Mouse (Mus musculus) urinary bladder, adult 2 months (tissue): ENCODE measurements around the gene Fntb. TPM values are rescaled to one million over a fixed set of nuclear protein-coding genes. Genes with fewer than 3 reads are reported as not detected.

ENCODE experiments used
- DNase-seq: peaks from one replicate; pipeline ENCODE4 v3.0.0; 2022; ENCODE audit warnings: low spot score
- polyA plus RNA-seq: library from polyadenylated mRNA; depleted of rRNA; stranded (reverse); fragments of >200 nt; gene quantifications from 2 replicates; pipeline ENCODE4 v1.2.3, GENCODE M21; 2012

Gene Fntb
- polyA plus RNA-seq, 1 experiment: 19.3 TPM

- no peak for DNase-seq
Observed at GRCm38 (mm10) chr12:76795350-76795749, 30.0 kb downstream of the Fntb start, which contains the start of gene Gpx2. Gene Gpx2 (minus strand): TSS chr12:76795554.

DNA sequence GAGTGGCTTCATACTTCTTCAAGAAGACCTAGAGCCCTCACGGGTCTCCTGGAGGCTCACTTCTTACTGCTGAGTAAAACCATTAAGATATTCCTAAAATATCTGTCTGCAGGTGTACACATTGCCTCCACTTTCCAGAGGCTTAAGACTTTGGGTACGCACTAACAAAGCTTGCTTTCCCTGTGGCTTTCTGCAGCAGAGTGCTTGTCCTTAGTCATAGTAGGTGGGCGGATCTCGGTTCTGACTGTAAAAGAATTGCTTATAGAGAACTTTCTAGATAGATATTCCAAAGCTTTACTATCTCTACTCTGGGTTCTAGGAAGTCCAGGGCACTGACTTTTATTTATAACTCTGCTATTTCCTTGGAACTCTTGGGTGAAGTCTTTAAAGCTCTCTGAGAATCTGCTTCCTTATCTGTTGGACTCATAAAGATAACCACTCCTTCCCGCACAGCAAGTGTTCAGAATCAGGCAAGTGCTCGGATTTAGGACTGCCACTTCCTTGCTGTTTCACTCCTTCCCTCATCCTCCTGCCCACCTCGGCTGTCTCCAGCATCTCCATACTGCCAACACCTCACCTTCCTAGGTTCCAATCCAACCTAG is 31.6 kb downstream of the Fntb start:
- no peak for DNase-seq

GRCm38 (mm10) chr12:76798008-76798720 is 32.8 kb downstream of the Fntb start:
- DNase-seq: no peak

DNA sequence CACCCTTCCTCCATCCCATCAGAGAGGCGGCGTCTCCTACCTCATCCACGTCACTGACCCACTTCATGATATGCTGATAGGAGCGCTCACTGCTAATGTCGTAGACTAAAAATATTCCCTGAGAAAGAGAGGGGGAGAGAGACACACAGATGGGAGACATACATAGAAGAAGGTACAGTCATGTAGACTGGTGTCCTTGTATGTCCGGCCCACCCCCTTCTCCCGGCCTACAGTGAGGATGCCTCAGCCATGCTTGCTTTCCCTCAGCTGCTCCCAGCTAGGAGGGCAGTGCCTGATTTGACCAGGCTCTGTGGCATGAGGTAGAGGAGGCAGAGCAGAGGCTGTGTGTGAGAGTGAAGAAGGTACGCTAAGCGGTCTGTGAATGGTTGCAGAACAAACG is 37.6 kb downstream of the Fntb start:
- DNase-seq: no peak

DNA sequence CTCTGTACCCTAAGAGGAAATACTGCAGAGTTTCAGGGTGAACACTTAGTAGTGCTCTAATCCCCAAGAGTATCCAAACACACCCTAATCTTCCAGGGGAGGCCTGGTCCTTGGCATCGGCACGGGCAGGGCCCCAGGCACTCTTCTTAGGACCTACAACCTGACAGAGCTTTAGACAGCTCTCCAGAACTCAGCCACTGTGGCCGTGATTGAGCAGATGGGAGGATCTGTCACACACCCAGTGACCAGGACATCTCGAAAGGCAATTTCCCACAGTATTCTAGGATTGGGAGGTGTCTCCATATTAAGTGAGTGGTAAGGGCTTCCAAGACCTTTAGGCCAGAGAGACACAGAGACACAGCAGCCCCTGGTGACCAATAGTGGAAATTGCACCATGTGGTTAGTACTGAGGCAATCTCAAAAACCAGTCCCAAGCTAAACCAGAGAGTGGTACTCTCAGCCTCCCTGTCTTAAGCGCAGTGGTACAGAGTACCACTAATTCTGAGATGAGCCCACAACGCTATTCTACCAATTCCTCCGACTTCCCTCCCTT is 38.4 kb downstream of the Fntb start:
- no peak for DNase-seq

DNA sequence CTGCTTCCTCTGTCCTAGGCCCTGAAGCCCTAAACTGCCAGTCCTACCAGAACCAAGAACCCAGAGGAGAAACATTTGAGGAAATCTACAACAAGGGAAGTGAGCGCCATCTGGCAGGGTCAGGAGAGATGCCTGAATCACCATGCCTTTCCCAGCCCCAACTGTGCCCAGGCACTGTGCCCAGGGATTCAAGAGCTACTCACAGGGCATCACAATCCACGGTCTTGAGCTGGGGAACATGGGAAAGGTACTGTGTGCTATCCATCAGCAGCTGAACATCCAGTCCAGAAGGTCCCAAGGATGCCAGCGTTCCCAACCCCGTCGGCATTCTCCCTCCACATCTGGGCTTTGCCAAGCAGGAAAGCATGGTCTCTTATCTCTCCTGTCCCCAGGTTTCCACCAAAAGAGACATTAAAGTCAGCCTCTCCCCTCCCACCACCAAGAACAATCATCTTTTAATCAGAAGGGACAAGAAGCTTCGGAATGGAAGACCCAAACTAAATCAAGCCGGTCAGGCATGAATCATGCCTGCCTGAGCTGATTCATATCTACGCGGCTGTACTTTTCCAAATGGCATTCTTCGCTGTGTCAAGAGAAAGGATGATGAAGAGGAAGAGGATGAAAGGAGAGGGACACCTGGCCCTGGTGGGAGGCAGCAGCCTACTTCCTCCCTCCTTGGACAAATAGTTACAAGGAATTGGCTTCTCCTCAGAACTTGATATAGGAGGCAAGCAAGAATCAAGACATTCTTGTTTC is 39.8 kb downstream of the Fntb start:
- no peak for DNase-seq

DNA sequence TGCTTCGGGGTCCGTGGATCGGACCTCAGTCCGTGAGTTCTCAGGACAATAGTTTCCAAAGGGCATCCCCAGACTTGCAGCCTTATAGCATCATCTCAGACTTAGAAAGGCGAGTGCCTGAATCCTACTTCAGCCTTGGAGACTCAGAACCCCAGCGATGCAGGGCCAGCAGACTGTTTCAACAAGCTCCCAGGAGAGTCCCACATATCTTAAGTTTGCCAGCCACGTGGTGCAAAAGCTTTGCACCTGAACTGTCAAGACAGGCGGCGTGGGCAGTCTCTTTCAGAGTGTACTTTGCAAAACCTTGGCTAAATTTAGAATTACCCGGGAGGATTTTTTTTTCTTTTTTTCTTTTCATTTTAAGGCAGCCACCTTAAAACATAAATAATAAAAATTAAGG is 42.4 kb downstream of the Fntb start:
- DNase-seq: no peak

- no peak for DNase-seq
Observed at GRCm38 (mm10) chr12:76810491-76810890, 45.1 kb downstream of the Fntb start.

DNA sequence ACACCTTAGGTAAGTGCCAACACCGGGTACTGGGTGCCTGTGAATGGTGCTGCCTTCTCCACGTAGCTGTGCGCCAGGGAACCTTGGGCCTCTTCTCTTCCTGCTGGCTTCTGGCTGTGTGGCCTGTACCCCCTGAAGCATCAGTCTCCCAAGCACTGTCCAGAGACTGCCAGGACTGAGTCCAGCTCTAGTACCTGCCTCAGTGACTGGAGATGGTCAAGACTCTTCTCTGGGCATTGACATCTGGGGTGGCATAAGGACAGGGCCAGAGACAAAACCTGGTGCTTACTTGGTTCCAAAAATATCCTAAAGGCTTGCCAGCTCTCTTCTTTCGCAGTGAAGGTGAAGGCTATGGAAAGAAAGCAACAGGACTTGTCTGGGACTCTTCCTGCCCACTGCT is 45.6 kb downstream of the Fntb start:
- no peak for DNase-seq

DNA sequence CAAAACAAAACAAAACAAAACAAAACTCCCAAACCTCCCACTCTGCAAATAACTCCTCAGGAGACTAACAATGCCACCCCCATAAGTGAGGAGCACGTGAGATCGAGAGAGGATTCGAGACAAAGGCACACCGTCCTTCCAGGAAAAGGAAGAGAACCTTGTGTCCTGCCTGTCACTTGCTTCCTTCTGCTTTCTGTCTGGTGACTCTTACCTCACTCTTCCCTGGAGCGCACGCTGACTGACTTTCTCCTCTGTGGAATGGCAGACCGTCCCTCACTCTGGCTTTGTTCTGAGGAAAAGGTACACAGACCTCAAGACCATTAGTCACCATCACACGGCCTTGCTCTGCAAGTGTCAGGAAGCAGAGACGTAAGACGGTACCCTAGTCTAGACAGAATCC is 48.2 kb downstream of the Fntb start:
- no peak for DNase-seq

DNA sequence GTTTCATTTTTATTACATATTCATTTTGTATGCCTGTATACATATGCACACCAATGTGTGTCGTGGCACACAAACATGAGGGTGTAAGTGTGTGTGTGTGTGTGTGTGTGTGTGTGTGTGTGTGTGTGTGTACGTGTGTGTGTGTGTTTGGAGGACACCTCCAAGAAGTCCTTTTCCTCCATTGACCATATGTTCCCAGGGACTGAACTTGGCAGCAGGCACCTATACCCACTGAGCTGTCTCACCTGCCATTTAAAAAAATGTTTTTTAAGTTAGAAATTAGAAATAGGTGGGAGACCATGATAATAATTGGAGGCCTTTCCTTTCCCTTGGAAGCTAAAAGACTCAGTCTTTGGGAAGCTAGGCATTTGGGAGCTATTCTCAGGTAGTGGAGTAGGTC is 48.7 kb downstream of the Fntb start:
- no peak for DNase-seq

DNA sequence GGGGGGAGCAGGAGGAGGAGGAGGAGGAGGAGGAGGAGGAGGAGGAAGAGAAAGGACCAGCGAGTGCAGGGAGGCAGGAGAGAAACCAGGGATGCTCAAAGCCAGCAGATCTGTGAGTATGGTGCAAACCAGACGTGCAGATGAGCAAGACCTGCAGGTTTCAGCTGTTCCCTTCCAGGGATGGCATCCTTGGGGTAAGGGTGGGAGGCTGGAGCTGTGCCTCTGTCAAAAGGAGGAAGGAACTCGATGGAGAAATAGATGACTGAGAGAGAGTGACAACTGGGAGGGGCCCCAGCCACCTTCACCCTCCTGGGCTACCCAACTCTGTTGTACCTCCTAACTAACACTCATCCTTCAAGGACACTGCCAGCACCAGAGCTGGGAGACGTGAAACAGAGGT is 51.3 kb downstream of the Fntb start:
- no peak for DNase-seq

- DNase-seq: no peak
Observed at GRCm38 (mm10) chr12:76817176-76817575, 51.8 kb downstream of the Fntb start.

DNA sequence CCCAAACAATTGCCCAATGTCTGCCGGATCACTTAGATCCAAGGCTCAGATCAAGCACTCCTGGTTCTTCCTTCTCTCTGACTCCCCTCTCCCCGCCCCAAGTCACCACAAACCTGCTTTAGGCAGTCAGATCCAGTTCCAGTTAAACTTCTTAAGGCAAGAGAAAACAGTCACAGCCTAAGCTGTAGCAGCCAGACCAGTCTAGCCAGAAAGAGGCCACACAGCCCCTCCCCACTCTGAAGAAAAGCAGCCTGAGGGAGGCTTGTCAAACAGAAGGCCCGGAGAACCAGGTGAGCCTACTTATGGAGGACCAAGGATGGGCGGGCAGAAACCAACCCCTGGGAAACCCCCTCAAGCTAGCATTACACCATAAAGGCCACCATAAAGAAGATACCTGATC is 52.7 kb downstream of the Fntb start:
- DNase-seq: no peak

DNA sequence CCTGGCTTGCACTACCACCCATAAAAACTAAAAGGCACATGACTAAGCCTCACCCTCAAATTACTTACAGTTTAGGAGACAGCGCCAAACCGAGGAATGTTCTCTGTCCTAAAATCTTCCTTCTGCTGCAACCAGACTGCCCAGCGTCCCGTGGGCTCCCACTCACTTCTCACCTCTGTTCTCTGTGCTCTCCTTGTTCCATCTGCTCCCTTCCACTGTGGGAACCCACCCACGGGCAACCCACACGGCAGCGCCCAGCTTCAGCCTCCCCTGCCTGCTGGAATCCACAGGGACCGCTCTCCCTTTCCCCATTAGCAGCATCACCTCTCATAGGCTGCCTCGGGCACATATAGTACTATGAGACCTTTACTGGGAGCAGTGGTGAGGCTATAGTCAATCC is 53.5 kb downstream of the Fntb start:
- no peak for DNase-seq

DNA sequence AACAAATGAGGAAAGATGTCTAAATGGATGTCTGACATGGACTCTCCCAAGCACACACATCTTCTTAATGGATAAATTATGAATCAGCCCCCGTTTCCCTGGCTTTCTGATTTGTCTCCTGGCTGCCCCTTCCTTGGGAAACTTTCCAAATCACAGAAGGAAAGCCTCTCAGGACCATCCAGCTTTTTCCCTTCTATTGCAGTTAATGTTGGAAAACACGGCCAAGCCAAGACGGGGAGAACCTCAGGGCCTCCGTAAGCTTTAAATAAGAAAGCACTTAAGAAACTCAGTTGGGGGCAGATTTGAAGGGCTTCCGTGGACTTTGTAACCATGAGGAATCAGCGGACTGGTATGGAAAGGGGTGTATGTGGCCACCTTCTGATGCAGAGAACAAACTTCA is 54.4 kb downstream of the Fntb start:
- no peak for DNase-seq

DNA sequence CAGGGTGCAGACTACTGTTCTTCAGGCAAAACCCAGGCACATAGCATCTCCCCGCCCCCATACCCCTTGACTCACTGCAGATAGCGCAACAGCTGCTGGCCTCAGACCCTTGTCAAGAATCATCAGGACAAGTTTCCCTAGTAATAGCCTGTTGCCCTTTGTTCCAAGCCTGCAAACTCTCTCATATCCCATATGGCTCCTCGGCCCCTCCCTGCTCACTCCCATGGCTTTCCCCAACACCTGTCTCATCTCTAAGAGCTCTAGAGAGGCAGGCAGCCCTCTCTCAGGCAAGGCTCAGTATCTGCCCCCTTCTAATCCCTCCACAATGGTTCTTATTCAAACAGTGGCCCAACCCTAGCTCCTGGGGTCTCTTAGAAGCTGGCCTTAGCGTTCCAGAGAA is 55.2 kb downstream of the Fntb start:
- no peak for DNase-seq

GRCm38 (mm10) chr12:76822002-76822650 is 56.7 kb downstream of the Fntb start:
- DNase-seq: peak; percentile 58

DNA sequence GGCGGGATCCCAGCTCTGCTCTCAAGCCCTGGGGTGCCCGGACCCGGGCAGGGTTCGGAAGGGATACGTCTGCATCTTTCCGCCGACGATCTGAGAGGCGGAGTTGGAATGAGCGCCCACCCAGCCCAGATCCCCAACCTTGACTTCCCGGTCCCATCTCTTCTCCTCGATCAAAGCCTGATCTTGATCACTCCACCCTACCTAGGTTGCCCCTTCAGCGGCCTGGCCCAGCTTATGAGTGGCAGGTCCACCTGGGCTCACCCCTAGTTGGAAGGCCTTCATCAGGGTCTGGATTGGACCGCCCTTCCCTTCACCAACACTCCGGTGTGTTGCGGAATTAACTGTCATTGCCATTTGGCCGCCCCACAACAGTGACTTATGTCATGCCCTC is 57.3 kb downstream of the Fntb start, which contains the start of gene Rab15:
TSS of gene Rab15 (minus strand) at position 258 of the 391 bp plus-strand sequence.
- no peak for DNase-seq

- DNase-seq: no peak
Observed at GRCm38 (mm10) chr12:76825283-76825682, 59.9 kb downstream of the Fntb start.

GRCm38 (mm10) chr12:76832704-76833103 is 67.3 kb downstream of the Fntb start:
- DNase-seq: no peak
